Mouse (Mus musculus): ENCODE data around the gene Fgfr2. TPM values are rescaled to one million over a fixed set of nuclear protein-coding genes. Genes with fewer than 3 reads are reported as not detected.

Gene Fgfr2
- polyA plus RNA-seq, 1 experiment from 2014 or later: 67.0 TPM

- H3K4me3 ChIP-seq (replicated peaks): no peak overlapping the region
- H3K4me2 ChIP-seq (replicated peaks): no peak overlapping the region
- H3K27ac ChIP-seq: no peak overlapping the region
- 90% methylated on average over 7 of the region's 7 CpGs for WGBS
- H3K36me3 ChIP-seq: peaks cover 5% of the 10 kb centered on the region
- H3K9ac ChIP-seq: no peak overlapping the region
- no peak for ATAC-seq
- H3K9me3 ChIP-seq: no peaks in the 10 kb centered on the region
- H3K4me1 ChIP-seq (replicated peaks): 0 out of 2 replicates have a peak, but pooled peaks cover 5% of the 10 kb centered on the region
- no peaks in the 10 kb centered on the region for H3K27me3 ChIP-seq (replicated peaks)
Measured at GRCm38 (mm10) chr7:132773011-132773705, 350.0 kb downstream of the Fgfr2 start.

GRCm38 (mm10) chr7:132772440-132772839, 350.7 kb downstream of the Fgfr2 start:
- Histone ChIP-seq H3K4me1 (replicated peaks) (0 out of 2 replicates have a peak, but pooled peaks cover 5% of the 10 kb centered on the region), H3K9me3 (no peaks in the 10 kb centered on the region), H3K27ac (no peak overlapping the region), H3K4me2 (replicated peaks) (no peak overlapping the region), H3K4me3 (replicated peaks) (no peak overlapping the region), H3K9ac (no peak overlapping the region), H3K36me3 (peaks cover 5% of the 10 kb centered on the region), H3K27me3 (replicated peaks) (no peaks in the 10 kb centered on the region)
- ATAC-seq: peak; percentile 60; the same call in 1 of the 2 replicates
- WGBS: 82% methylated on average over 5 of the region's 5 CpGs

DNA sequence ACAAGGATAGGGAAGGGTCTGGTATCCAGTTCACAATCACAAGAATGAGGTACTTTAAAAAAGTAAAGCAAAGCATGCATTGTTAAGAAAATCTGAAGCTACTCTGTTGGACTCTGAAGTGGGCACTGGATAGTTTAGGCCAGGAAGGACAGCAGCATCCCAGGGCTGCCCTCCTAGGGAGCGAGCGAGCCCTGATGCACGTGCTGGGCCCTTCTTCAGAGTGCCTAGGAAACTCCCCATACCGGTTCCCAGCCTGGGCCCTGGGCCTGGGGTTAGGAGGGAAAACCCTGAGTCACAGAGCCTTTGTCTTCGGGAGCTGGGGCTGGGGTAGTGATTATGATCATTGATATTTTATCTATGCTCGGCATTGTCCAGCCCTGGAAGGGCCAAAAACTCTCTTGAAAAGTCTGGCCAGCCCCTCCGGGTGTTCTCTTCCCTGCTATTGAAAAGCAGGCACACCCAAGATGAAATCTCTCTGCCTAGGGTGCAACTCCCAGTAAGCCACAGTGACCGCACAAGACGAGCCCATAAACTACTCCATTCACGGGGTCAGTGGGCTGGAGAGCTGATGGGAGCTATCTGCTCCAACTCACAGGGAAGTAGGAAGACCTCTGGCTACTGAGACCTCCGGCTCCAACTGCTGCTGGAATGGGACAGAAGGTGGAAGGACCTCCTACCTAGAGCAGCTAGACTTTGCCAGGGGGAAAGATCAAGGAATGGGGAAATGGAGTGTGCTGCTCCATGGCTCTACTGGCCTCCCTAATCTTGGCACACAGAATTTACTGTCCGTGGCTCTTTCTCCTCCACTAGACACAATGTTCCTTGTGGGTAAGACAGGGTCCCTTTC, 354.4 kb downstream of the Fgfr2 start:
- no peak overlapping the region for H3K27ac ChIP-seq
- no peak overlapping the region for H3K4me2 ChIP-seq (replicated peaks)
- no peaks in the 10 kb centered on the region for H3K27me3 ChIP-seq (replicated peaks)
- H3K4me3 ChIP-seq (replicated peaks): no peak overlapping the region
- 79% methylated on average over 12 of the region's 12 CpGs for WGBS
- no peaks in the 10 kb centered on the region for H3K36me3 ChIP-seq
- no peak for ATAC-seq
- peaks cover 20% of the 10 kb centered on the region; the same call in 1 of the 2 replicates for H3K4me1 ChIP-seq (replicated peaks)
- no peaks in the 10 kb centered on the region for H3K9me3 ChIP-seq
- H3K9ac ChIP-seq: no peak overlapping the region

DNA sequence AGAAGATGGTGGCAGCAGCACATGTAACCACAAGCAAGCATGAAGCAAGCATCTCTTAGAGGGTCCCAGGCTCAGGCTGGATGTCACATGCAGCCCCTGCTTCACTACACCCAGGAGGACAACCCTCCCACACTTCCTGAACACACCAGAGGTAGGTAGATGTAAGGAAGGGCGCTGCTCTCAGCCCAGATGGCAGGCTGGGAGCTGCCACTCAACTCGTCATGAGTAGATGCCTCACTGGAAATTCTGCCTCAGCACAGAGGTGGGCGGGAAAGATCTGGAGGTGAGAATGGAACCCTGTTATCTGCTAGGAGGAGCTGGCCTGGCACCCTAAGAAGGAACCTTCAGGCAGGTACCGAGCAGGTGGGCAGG, 355.2 kb downstream of the Fgfr2 start:
- ATAC-seq: no peak
- no peaks in the 10 kb centered on the region for H3K27me3 ChIP-seq (replicated peaks)
- H3K9me3 ChIP-seq: no peaks in the 10 kb centered on the region
- no peak overlapping the region for H3K27ac ChIP-seq
- peaks cover 25% of the 10 kb centered on the region; the same call in 1 of the 2 replicates for H3K4me1 ChIP-seq (replicated peaks)
- H3K4me3 ChIP-seq (replicated peaks): no peak overlapping the region
- no peak overlapping the region for H3K9ac ChIP-seq
- no peak overlapping the region for H3K4me2 ChIP-seq (replicated peaks)
- H3K36me3 ChIP-seq: no peaks in the 10 kb centered on the region
- WGBS: 80% methylated on average over 4 of the region's 4 CpGs

DNA sequence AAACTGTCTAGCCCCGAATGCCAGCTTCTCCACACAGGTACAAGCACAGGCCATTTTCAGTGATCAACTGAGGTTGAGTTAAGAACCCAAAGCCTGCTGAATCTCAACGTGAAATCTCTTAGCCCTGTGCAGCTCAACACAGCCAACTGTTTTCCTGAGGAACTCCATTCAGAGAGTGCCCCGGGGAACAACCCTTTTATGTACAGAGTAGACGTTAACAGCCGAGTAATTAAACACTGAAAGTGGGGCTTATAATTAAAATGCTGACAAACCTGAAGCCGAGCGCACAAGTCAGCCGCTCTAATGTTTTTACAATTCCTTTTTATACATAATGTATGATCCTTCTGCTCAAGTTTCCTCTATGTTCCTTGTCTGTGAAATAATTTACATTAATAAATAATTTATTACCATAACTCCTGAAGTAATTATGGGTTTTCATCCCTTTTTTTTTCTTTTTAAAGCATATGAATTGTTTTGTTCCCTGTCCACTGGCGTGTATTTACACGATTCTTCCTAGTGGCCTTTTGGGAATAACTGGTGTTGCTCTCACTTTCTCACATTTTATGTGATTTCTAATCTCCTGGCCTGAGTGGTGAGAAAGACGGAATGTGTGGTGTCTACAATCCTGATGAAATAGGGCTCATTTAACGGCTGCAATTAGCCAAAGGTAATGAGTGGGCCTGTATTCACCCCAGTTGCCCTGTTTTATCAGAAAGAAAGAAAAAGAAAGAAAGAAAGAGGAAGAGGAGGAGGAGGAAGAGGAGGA, 355.7 kb downstream of the Fgfr2 start:
- Histone ChIP-seq H3K27ac (no peak overlapping the region), H3K4me3 (replicated peaks) (no peak overlapping the region), H3K36me3 (no peaks in the 10 kb centered on the region), H3K9me3 (no peaks in the 10 kb centered on the region), H3K4me2 (replicated peaks) (no peak overlapping the region), H3K9ac (no peak overlapping the region), H3K4me1 (replicated peaks) (peaks cover 26% of the 10 kb centered on the region; the same call in 1 of the 2 replicates), H3K27me3 (replicated peaks) (no peaks in the 10 kb centered on the region)
- no peak for ATAC-seq
- WGBS: 72% methylated on average over 12 of the region's 12 CpGs

DNA sequence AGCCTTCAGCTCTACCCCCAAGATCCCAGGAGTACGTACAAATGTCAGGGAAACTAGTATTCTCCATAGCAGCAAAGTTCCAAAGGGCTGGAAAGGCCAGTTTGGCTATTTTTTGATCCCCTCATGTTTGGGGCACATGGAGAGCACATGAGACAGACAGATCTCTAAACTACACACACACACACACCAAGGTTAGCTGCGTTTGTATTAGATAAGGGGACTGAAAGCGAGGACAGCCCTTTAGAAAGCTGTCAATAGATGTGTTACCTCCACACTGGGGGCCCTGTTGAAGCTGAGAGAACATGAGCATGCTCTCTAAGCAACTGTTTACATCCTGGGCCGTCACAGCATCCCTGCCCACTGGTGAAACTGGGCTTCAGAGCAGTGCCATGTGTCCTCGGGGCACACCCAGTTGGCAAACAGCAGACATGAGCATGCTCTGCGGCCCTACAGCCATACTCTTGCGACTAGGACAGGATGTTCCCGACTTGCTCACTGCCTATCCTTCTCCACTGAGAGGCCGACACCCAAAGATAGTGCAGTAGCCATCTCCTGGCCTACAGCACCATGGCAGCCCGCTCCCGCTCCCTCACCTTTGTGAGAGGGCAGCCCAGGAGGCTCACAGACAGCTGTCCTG, 356.8 kb downstream of the Fgfr2 start:
- H3K27me3 ChIP-seq (replicated peaks): no peaks in the 10 kb centered on the region
- no peak overlapping the region for H3K4me3 ChIP-seq (replicated peaks)
- 61% methylated on average over 11 of the region's 11 CpGs for WGBS
- H3K36me3 ChIP-seq: no peaks in the 10 kb centered on the region
- ATAC-seq: peak; percentile 57
- H3K4me1 ChIP-seq (replicated peaks): peaks cover 26% of the 10 kb centered on the region; the same call in 1 of the 2 replicates
- peak overlapping the region; percentile 28 for H3K27ac ChIP-seq
- H3K9ac ChIP-seq: no peak overlapping the region
- H3K4me2 ChIP-seq (replicated peaks): no peak overlapping the region
- no peaks in the 10 kb centered on the region for H3K9me3 ChIP-seq

GRCm38 (mm10) chr7:132765629-132766186, 357.4 kb downstream of the Fgfr2 start:
- Histone ChIP-seq H3K4me1 (replicated peaks) (peaks cover 26% of the 10 kb centered on the region; the same call in 1 of the 2 replicates), H3K9ac (no peak overlapping the region), H3K9me3 (no peaks in the 10 kb centered on the region), H3K4me3 (replicated peaks) (no peak overlapping the region), H3K36me3 (no peaks in the 10 kb centered on the region), H3K27ac (peak overlapping the region; percentile 28), H3K27me3 (replicated peaks) (no peaks in the 10 kb centered on the region), H3K4me2 (replicated peaks) (no peak overlapping the region)
- WGBS: 74% methylated on average over 3 of the region's 3 CpGs
- ATAC-seq: no peak; the same call in 1 of the 2 replicates

- WGBS: 52% methylated on average over 4 of the region's 4 CpGs
- Histone ChIP-seq H3K4me1 (replicated peaks) (peaks cover 26% of the 10 kb centered on the region; the same call in 1 of the 2 replicates), H3K36me3 (no peaks in the 10 kb centered on the region), H3K27ac (peak overlapping the region; percentile 28), H3K4me3 (replicated peaks) (no peak overlapping the region), H3K4me2 (replicated peaks) (no peak overlapping the region), H3K27me3 (replicated peaks) (no peaks in the 10 kb centered on the region), H3K9me3 (no peaks in the 10 kb centered on the region), H3K9ac (no peak overlapping the region)
- peak; percentile 38 for ATAC-seq
Measured at GRCm38 (mm10) chr7:132764896-132765491, 358.2 kb downstream of the Fgfr2 start.

GRCm38 (mm10) chr7:132764314-132764713, 358.8 kb downstream of the Fgfr2 start:
- H3K4me1 ChIP-seq (replicated peaks): peaks cover 26% of the 10 kb centered on the region; the same call in 1 of the 2 replicates

DNA sequence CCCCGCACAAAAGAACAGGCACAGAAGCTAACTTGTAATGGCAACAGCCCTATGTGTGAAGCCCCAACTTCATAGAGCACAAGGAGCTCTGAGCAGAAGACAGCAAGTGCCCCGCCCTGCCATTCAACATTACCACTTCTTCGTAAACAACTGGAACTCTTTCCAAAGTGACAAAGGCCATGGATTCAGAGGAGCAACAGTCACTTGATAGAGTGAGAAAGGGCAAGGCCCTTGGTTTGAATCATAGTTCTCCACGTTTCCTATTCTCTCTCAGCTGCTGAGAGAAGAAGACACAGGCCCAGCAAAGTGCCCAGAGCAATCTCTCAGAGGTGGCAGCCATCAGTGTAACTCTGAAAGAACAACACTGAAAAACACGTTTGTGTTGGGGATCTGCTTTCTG, 359.2 kb downstream of the Fgfr2 start:
- Histone ChIP-seq H3K4me2 (replicated peaks) (no peak overlapping the region), H3K27ac (no peak overlapping the region), H3K27me3 (replicated peaks) (no peaks in the 10 kb centered on the region), H3K4me3 (replicated peaks) (no peak overlapping the region), H3K4me1 (replicated peaks) (peaks cover 25% of the 10 kb centered on the region; the same call in 1 of the 2 replicates), H3K36me3 (no peaks in the 10 kb centered on the region), H3K9me3 (no peaks in the 10 kb centered on the region), H3K9ac (no peak overlapping the region)
- ATAC-seq: no peak
- 82% methylated on average over 5 of the region's 5 CpGs for WGBS

More at GRCm38 (mm10) chr7:132764314-132764713, 358.8 kb downstream of the Fgfr2 start:
- H3K27me3 ChIP-seq (replicated peaks): no peaks in the 10 kb centered on the region
- 95% methylated on average over 4 of the region's 4 CpGs for WGBS
- H3K9ac ChIP-seq: no peak overlapping the region
- no peak overlapping the region for H3K4me2 ChIP-seq (replicated peaks)
- H3K27ac ChIP-seq: no peak overlapping the region
- no peak overlapping the region for H3K4me3 ChIP-seq (replicated peaks)
- no peaks in the 10 kb centered on the region for H3K9me3 ChIP-seq
- H3K36me3 ChIP-seq: no peaks in the 10 kb centered on the region
- ATAC-seq: no peak

DNA sequence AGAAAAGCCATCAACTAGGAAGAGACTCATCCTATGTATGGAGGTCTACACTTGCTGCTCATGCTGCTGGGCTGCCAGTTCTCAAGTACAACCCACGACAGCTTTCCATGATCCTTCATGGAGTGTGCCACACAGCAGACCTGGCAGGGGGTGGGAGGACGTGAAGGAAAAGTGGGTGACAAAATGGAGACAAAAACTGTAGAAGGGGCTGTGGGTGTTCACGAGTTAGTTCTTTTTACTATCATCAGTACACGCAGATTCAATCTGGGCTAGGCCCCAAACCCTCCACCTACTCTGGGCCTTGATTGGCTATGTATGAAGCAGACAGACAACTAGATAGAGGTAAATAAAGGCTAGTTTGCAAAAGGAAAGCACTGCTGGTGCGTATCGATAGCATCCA, 359.8 kb downstream of the Fgfr2 start:
- Histone ChIP-seq H3K4me2 (replicated peaks) (no peak overlapping the region), H3K4me3 (replicated peaks) (no peak overlapping the region), H3K9ac (no peak overlapping the region), H3K27me3 (replicated peaks) (no peaks in the 10 kb centered on the region), H3K9me3 (no peaks in the 10 kb centered on the region), H3K4me1 (replicated peaks) (peaks cover 24% of the 10 kb centered on the region; the same call in 1 of the 2 replicates), H3K27ac (no peak overlapping the region), H3K36me3 (no peaks in the 10 kb centered on the region)
- ATAC-seq: no peak
- 93% methylated on average over 6 of the region's 6 CpGs for WGBS
